Mouse (Mus musculus): Measurements from ENCODE around the gene Ngf. TPM values are rescaled to one million over a fixed set of nuclear protein-coding genes. Genes with fewer than 3 reads are reported as not detected.

The Ngf gene
- total and polyA plus RNA-seq, 3 experiments = not detected

DNA sequence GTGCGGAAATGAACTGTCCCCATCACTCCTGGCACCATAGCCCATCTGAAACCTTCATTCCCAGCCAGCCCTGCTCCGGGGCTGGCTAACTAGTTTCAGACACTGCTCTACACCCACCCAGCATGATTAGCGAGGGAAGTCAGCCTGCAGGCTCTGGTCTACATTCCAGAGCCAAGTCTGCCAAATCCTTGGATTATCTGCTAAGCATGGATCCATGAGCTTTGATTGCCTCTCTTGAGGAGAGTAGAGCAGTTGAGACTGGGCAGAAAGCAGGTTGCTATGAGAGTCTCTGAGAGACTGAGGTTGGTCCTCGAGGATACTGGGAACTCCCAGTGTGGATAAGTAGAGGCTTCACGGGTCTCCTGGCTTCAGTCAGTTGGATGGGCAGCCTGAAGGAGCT is 51.3 kb downstream of the Ngf start:
- TF ChIP-seq ZNF384 (IDR thresholded peaks at IDR 0.05; ENCODE audit: low read depth, low read length) (no peak), MEF2A (IDR thresholded peaks at IDR 0.05; ENCODE audit: extremely low read depth, insufficient replicate concordance, low read depth, low read length, poor library complexity, severe bottlenecking) (no peak), MAX (IDR thresholded peaks at IDR 0.05; ENCODE audit: low read length) (no peak), ZC3H11A (IDR thresholded peaks at IDR 0.05; ENCODE audit: low read depth, low read length) (no peak), ELF1 (IDR thresholded peaks at IDR 0.05; ENCODE audit: low read depth, low read length) (no peak), SIN3A (IDR thresholded peaks at IDR 0.05; ENCODE audit: low read length) (no peak)
- Histone ChIP-seq H3K79me2 (ENCODE audit: control insufficient read depth, insufficient read depth, low read length, poor library complexity) (no peaks in the 10 kb centered on the region), H3K4me3 (ENCODE audit: control insufficient read depth in 1 of 2, insufficient read depth in 1 of 2, low read depth in 2 of 2, low read length in 2 of 2) (no peak overlapping the region), H3K27me3 (ENCODE audit: control insufficient read depth in 1 of 2, insufficient read depth in 2 of 2, low read length in 2 of 2) (no peaks in the 10 kb centered on the region), H3K4me1 (ENCODE audit: control insufficient read depth in 1 of 2, insufficient read depth in 2 of 2, low read length in 2 of 2) (no peaks in the 10 kb centered on the region), H3K27ac (ENCODE audit: control insufficient read depth, low read depth, low read length) (no peak overlapping the region), H3K9me3 (replicated peaks; ENCODE audit: insufficient read depth, low read length) (no peaks in the 10 kb centered on the region), H3K36me3 (ENCODE audit: control insufficient read depth in 1 of 2, insufficient read depth in 2 of 2, low read length in 2 of 2) (no peaks in the 10 kb centered on the region), H3K9ac (ENCODE audit: control insufficient read depth, low read depth, low read length, poor library complexity, severe bottlenecking) (no peak overlapping the region)
- DNase-seq (ENCODE audit: low read depth, low spot score) = no peak

- TF ChIP-seq ZC3H11A (IDR thresholded peaks at IDR 0.05; ENCODE audit: low read depth, low read length) (no peak), ZKSCAN1 (IDR thresholded peaks at IDR 0.05; ENCODE audit: low read depth, low read length) (no peak), TAL1 (IDR thresholded peaks at IDR 0.05; ENCODE audit: low read length) (no peak), HCFC1 (IDR thresholded peaks at IDR 0.05; ENCODE audit: low read depth, low read length) (no peak), USF2 (IDR thresholded peaks at IDR 0.05; ENCODE audit: borderline replicate concordance in 1 of 2, insufficient read depth in 1 of 2, low read depth in 1 of 2, low read length in 2 of 2) (no peak), MAZ (IDR thresholded peaks at IDR 0.05; ENCODE audit: low read depth, low read length) (no peak), SMC3 (IDR thresholded peaks at IDR 0.05; ENCODE audit: low read depth, low read length) (no peak), ZMIZ1 (IDR thresholded peaks at IDR 0.05; ENCODE audit: low read depth, low read length) (no peak), USF1 (IDR thresholded peaks at IDR 0.05; ENCODE audit: low read depth, low read length) (no peak), CHD1 (IDR thresholded peaks at IDR 0.05; ENCODE audit: low read depth, low read length) (no peak), NELFE (IDR thresholded peaks at IDR 0.05; ENCODE audit: low read depth, low read length) (no peak), ELF1 (IDR thresholded peaks at IDR 0.05; ENCODE audit: low read depth, low read length) (no peak), E2F4 (IDR thresholded peaks at IDR 0.05; ENCODE audit: borderline replicate concordance, low read depth, low read length) (no peak), MYB (IDR thresholded peaks at IDR 0.05; ENCODE audit: low read depth, low read length) (no peak)
- DNase-seq (ENCODE audit: low read depth, low spot score) = no peak
- no peaks in the 10 kb centered on the region for H3K27me3 ChIP-seq (ENCODE audit: control insufficient read depth in 1 of 2, insufficient read depth in 2 of 2, low read length in 2 of 2)
Measured at GRCm38 (mm10) chr3:102523711-102524110, 54.0 kb downstream of the Ngf start.

More at GRCm38 (mm10) chr3:102523711-102524110, 54.0 kb downstream of the Ngf start:
- Histone ChIP-seq H3K9me3 (replicated peaks; ENCODE audit: insufficient read depth, low read length) (no peaks in the 10 kb centered on the region), H3K27ac (ENCODE audit: control insufficient read depth, low read depth, low read length) (no peak overlapping the region), H3K4me1 (ENCODE audit: control insufficient read depth in 1 of 2, insufficient read depth in 2 of 2, low read length in 2 of 2) (no peaks in the 10 kb centered on the region), H3K79me2 (ENCODE audit: control insufficient read depth, insufficient read depth, low read length, poor library complexity) (no peaks in the 10 kb centered on the region), H3K9ac (ENCODE audit: control insufficient read depth, low read depth, low read length, poor library complexity, severe bottlenecking) (no peak overlapping the region), H3K36me3 (ENCODE audit: control insufficient read depth in 1 of 2, insufficient read depth in 2 of 2, low read length in 2 of 2) (no peaks in the 10 kb centered on the region), H3K4me3 (ENCODE audit: control insufficient read depth in 1 of 2, insufficient read depth in 1 of 2, low read depth in 2 of 2, low read length in 2 of 2) (no peak overlapping the region)
